Mouse (Mus musculus): ENCODE measurements around the gene Ube2s. TPM values are rescaled to one million over a fixed set of nuclear protein-coding genes. Genes with fewer than 3 reads are reported as not detected.
"Not testable (repeated sequence)": the region's sequence is repeated elsewhere in the genome, so short reads cannot be mapped to it uniquely, and the experiment has no call there.

The Ube2s gene
- 10 to 100 TPM; 65.5 to 67.9 TPM for total RNA-seq (2021)
- long read RNA-seq, experiment 1, full-length matches to known transcripts: 86 of 87 reads
- long read RNA-seq, experiment 1, partial matches to known transcripts: 1 of 87 reads
- long read RNA-seq, experiment 1, other reads (novel, unspliced or antisense): 0 of 87 reads
- long read RNA-seq, experiment 2, full-length matches to known transcripts: 64 of 65 reads
- long read RNA-seq, experiment 2, partial matches to known transcripts: 1 of 65 reads
- long read RNA-seq, experiment 2, other reads (novel, unspliced or antisense): 0 of 65 reads

- peak; percentile 99 for DNase-seq
Observed at GRCm38 (mm10) chr7:4812303-4813104, at the start of gene Ube2s. Ube2s (minus strand) TSS chr7:4812590.

- not testable (repeated sequence) for DNase-seq
Observed at GRCm38 (mm10) chr7:4860926-4861325, 48.5 kb upstream of the Ube2s start.

GRCm38 (mm10) chr7:4859418-4859978 is 47.1 kb upstream of the Ube2s start:
- no peak for DNase-seq

GRCm38 (mm10) chr7:4857321-4857720 is 44.9 kb upstream of the Ube2s start:
- no peak for DNase-seq

- DNase-seq: no peak
Observed at GRCm38 (mm10) chr7:4856508-4856907, 44.1 kb upstream of the Ube2s start.

GRCm38 (mm10) chr7:4853613-4854012 is 41.2 kb upstream of the Ube2s start:
- DNase-seq: no peak

GRCm38 (mm10) chr7:4851315-4851688 is 38.9 kb upstream of the Ube2s start:
- no peak for DNase-seq

GRCm38 (mm10) chr7:4850621-4851314 is 38.4 kb upstream of the Ube2s start:
- no peak for DNase-seq

- no peak for DNase-seq
Observed at GRCm38 (mm10) chr7:4849372-4849771, 37.0 kb upstream of the Ube2s start.

GRCm38 (mm10) chr7:4844917-4845309 is 32.5 kb upstream of the Ube2s start:
- DNase-seq: no peak

GRCm38 (mm10) chr7:4844245-4844916 is 32.0 kb upstream of the Ube2s start, which contains the start of gene Shisa7:
Shisa7 (minus strand) TSS chr7:4844696.
- DNase-seq: no peak

- DNase-seq: no peak
Observed at GRCm38 (mm10) chr7:4843604-4844244, 31.3 kb upstream of the Ube2s start.

- no peak for DNase-seq
Observed at GRCm38 (mm10) chr7:4842634-4843131, 30.3 kb upstream of the Ube2s start.

GRCm38 (mm10) chr7:4842077-4842476 is 29.7 kb upstream of the Ube2s start:
- DNase-seq: no peak

- no peak for DNase-seq
Observed at GRCm38 (mm10) chr7:4837639-4838038, 25.2 kb upstream of the Ube2s start.

- DNase-seq: peak; percentile 37
Observed at GRCm38 (mm10) chr7:4836351-4836792, 24.0 kb upstream of the Ube2s start.

- no peak for DNase-seq
Observed at GRCm38 (mm10) chr7:4835631-4836327, 23.4 kb upstream of the Ube2s start.

- DNase-seq: no peak
Observed at GRCm38 (mm10) chr7:4830476-4830875, 18.1 kb upstream of the Ube2s start.

- DNase-seq: no peak
Observed at GRCm38 (mm10) chr7:4825365-4825764, 13.0 kb upstream of the Ube2s start.

- DNase-seq: no peak
Observed at GRCm38 (mm10) chr7:4822162-4822907, 9.9 kb upstream of the Ube2s start.
